Comparison of ENCODE assay signal across 22 mouse cellular contexts in the genomic region with DNA sequence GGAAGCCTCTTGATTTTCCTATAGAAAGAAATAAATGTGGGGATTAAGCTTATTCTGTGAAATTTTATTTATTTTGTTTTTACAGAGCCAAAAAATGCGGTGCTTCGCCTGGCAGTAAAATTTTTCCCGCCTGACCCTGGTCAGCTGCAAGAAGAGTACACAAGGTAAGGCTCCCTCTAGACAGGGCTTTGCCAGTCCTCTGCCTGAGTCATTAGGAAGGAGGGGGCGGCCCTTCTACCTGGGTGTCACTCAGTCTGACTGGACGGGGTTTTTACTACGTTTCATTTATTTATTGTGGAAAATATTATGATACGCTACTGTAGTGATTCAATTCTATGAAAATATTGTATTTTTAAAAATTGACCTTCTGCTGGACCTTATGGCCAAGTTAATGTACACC.
"Had no signal": no experiment of that assay in that cellular context is flagged by ENCODE, and none has a peak within 500 bp of the region (broad histone marks: within the 10 kb centered on the region; RNA-seq: fewer than 3 reads in every experiment).

No protein-coding gene starts in this region.

- H3K36me3 ChIP-seq: kidney, embryonic 15.5 days; liver, embryonic 13.5 days; midbrain, embryonic 12.5 days; neural tube, embryonic 12.5 days; neural tube, embryonic 15.5 days; stomach, embryonic 15.5 days had no signal

- H3K4me1 ChIP-seq: kidney, embryonic 15.5 days; midbrain, embryonic 12.5 days; midbrain, embryonic 15.5 days; neural tube, embryonic 12.5 days; neural tube, embryonic 15.5 days; stomach, embryonic 15.5 days had no signal

- ATAC-seq: lung, postnatal 0 days; midbrain, embryonic 15.5 days had no signal

- H3K4me2 ChIP-seq: kidney, embryonic 15.5 days; liver, embryonic 13.5 days; lung, embryonic 14.5 days; midbrain, embryonic 12.5 days; midbrain, embryonic 15.5 days; neural tube, embryonic 12.5 days; neural tube, embryonic 15.5 days; stomach, embryonic 15.5 days had no signal

- DNase-seq: kidney, adult 11 months; kidney, adult 8-10 months; kidney, postnatal 10 days; kidney, postnatal 36 days; layer of hippocampus, postnatal 36 days; liver, embryonic 13.5 days; lung, embryonic 14.5 days; right cerebral cortex, adult 18-20 months; right cerebral cortex, postnatal 14 days; right cerebral cortex, postnatal 4 days; spleen, adult 18-20 months; thymus, adult 18-20 months; thymus, postnatal 36 days had no signal

- H3K27me3 ChIP-seq: kidney, embryonic 15.5 days; liver, embryonic 13.5 days; midbrain, embryonic 12.5 days; midbrain, embryonic 15.5 days; neural tube, embryonic 12.5 days; neural tube, embryonic 15.5 days; stomach, embryonic 15.5 days had no signal

- H3K4me3 ChIP-seq: kidney, embryonic 15.5 days; left cerebral cortex, adult 2 months; liver, embryonic 13.5 days; midbrain, embryonic 12.5 days; midbrain, embryonic 15.5 days; neural tube, embryonic 12.5 days; neural tube, embryonic 15.5 days; stomach, embryonic 15.5 days had no signal

- H3K9ac ChIP-seq: kidney, embryonic 15.5 days; liver, embryonic 13.5 days; lung, embryonic 14.5 days; midbrain, embryonic 12.5 days; midbrain, embryonic 15.5 days; neural tube, embryonic 12.5 days; neural tube, embryonic 15.5 days; stomach, embryonic 15.5 days had no signal

- H3K9me3 ChIP-seq: kidney, embryonic 15.5 days; liver, embryonic 13.5 days; midbrain, embryonic 12.5 days; midbrain, embryonic 15.5 days; neural tube, embryonic 12.5 days; neural tube, embryonic 15.5 days; stomach, embryonic 15.5 days had no signal

- H3K27ac ChIP-seq: kidney, embryonic 15.5 days; left cerebral cortex, adult 2 months; liver, embryonic 13.5 days; macrophage; midbrain, embryonic 12.5 days; midbrain, embryonic 15.5 days; neural tube, embryonic 12.5 days; neural tube, embryonic 15.5 days; stomach, embryonic 15.5 days had no signal
